Mouse (Mus musculus): Measurements from ENCODE around the gene Pdgfra.

Pdgfra gene

GRCm38 (mm10) chr5:75209966-75210365 is 57.9 kb downstream of the Pdgfra start:
- no peak for DNase-seq (ENCODE audit: low spot score in 2 of 2)

DNA sequence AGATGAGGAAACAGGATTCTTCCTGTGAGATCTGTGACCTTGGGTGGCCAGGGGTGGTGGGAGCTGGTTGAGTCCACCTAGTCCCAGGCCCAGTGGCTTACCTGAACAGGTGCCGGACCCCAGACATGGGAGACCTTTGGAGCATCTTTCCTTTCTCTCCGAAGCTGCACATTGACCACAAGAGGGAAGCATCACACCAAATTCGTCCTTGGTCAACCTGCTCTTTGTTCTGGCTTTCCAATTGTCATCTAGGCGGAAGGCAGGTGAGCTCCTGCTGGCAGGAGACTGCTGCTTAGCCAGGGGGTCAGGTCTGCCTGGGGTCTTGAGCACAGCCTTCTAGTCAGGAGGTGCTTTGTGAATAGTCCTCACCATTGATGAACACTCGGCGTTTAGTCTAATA is 62.4 kb downstream of the Pdgfra start:
- DNase-seq (ENCODE audit: low spot score in 2 of 2): no peak

DNA sequence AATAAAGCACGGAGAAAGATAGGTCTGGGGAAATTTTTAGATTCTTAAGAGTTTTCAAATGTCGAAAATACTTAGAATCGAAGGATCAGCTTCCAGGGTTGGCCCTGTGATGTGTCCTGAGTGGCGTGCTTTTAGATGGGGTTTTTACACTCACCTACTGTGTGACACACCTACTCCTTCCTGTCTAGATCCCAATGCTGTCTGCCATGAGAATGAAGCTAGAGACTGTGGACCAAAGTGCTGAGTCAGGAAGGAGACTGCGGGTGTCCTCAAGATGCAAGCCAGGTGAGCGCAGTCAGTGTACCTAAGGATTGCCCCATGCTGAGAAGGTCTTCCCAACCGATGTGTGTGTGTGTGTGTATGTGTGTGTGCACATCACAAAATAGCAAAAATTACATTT is 62.8 kb downstream of the Pdgfra start:
- no peak for DNase-seq (ENCODE audit: low spot score in 2 of 2)

- DNase-seq (ENCODE audit: low spot score in 2 of 2): no peak
Observed at GRCm38 (mm10) chr5:75215678-75216256, 63.7 kb downstream of the Pdgfra start.

GRCm38 (mm10) chr5:75221610-75222009 is 69.5 kb downstream of the Pdgfra start:
- no peak for DNase-seq (ENCODE audit: low spot score in 2 of 2)

DNA sequence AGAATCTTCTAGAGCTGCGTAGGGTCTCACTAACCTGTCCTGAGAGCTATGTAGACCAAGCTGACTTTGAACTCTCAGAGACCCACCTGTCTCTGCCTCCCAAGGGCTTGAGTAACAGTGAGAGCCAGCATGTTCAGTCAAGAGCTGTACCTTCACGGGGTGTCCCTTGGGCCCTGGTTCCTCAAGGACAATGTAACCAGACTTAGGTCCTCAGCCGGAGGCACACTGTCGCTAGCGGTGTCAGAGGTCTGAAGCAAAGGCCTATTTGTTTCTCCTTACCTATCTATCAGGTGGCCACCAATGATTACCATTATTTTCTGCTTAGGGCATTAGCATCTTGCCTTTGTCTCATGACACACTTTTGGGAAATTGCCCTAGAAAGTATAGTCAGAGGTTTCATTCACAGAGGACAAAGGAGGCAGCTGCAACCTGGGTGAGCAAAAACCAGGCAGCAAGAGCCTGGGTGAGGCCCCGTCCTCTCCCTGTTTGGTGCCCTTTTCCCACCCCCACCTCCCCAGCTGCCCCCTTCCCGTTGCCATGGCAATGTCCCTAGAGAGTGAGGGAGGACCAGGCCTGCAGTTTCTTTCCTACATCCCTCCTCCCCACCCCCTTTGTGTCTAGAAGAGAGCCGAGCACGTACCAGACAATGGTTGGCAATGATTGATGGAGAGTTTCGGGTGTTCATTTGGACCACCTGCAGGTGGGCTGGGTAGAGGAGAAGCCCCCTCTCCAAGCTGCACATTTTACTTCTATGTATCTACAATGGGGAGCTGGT is 70.6 kb downstream of the Pdgfra start:
- DNase-seq (ENCODE audit: low spot score in 2 of 2): no peak

DNA sequence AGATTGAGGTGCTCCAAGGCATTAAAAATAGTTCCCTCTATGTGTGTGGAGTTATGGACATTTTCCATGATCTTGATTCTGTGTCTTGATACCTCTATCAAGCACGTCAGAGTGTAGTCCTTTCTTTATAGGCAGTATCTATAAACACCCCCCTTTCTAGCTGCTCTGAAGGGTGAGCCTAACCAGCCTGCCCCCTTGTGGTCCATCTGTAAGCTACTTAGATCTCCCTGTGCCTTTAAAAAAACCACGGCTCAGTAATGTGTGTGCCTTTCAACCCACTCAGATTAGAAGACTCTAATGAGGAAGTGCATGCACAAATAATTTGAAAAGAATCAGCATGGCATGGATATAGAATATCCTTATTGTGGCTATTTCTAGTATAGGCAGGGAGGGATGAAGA is 86.3 kb downstream of the Pdgfra start:
- DNase-seq (ENCODE audit: low spot score in 2 of 2): no peak

- no peak for DNase-seq (ENCODE audit: low spot score in 2 of 2)
Observed at GRCm38 (mm10) chr5:75238928-75239777, 87.1 kb downstream of the Pdgfra start.

- DNase-seq (ENCODE audit: low spot score in 2 of 2): no peak
Observed at GRCm38 (mm10) chr5:75247070-75247740, 95.1 kb downstream of the Pdgfra start.
